Mouse (Mus musculus): Measurements from ENCODE around the gene Gm3415.
"Not testable (repeated sequence)": the region's sequence is repeated elsewhere in the genome, so short reads cannot be mapped to it uniquely, and the experiment has no call there.

Gene Gm3415

DNA sequence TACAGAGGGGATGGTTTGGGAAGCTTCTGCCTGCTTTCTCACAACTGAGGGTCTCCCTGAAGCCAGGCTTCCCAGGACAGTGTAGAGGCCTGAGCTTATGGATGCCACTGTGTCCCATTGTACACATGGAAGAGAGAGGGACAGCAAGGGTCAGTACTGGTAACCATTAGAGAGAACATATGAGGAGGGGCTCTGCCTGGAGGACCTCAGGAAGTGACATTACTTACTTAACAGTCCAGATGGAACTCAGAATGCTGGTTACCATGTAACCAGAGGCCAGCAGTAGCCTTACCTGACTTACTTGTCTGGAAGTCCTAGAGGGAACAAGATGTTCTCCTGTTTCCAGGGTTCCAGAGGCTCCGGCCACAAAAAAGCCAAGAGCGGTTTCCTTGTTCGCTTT lies at the start of gene Gm3415:
Gene Gm3415, plus strand, starts transcription at position 301 of the 400 bp plus-strand sequence.
- DNase-seq (ENCODE audit: low read depth in 1 of 2, low spot score in 2 of 2), result not testable (repeated sequence)

DNA sequence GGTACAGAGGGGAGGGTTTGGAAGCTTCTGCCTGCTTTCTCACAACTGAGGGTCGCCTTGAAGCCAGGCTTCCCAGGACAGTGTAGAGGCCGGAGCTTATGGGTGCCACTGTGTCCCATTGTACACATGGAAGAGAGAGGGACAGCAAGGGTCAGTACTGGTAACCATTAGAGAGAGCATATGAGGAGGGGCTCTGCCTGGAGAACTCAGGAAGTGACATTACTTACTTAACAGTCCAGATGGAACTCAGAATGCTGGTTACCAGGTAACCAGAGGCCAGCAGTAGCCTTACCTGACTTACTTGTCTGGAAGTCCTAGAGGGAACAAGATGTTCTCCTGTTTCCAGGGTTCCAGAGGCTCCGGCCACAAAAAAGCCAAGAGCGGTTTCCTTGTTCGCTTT lies 42.1 kb upstream of the Gm3415 start, which contains the start of gene Gm3402:
Gene Gm3402, plus strand, starts transcription at position 301 of the 400 bp plus-strand sequence.
- not testable (repeated sequence) for DNase-seq (ENCODE audit: low read depth in 1 of 2, low spot score in 2 of 2)

DNA sequence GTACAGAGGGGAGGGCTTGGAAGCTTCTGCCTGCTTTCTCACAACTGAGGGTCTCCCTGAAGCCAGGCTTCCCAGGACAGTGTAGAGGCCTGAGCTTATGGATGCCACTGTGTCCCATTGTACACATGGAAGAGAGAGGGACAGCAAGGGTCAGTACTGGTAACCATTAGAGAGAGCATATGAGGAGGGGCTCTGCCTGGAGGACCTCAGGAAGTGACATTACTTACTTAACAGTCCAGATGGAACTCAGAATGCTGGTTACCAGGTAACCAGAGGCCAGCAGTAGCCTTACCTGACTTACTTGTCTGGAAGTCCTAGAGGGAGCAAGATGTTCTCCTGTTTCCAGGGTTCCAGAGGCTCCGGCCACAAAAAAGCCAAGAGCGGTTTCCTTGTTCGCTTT lies 30.4 kb upstream of the Gm3415 start, which contains the start of gene Gm3404:
Gene Gm3404, plus strand, starts transcription at position 301 of the 400 bp plus-strand sequence.
- DNase-seq (ENCODE audit: low read depth in 1 of 2, low spot score in 2 of 2), result not testable (repeated sequence)

DNA sequence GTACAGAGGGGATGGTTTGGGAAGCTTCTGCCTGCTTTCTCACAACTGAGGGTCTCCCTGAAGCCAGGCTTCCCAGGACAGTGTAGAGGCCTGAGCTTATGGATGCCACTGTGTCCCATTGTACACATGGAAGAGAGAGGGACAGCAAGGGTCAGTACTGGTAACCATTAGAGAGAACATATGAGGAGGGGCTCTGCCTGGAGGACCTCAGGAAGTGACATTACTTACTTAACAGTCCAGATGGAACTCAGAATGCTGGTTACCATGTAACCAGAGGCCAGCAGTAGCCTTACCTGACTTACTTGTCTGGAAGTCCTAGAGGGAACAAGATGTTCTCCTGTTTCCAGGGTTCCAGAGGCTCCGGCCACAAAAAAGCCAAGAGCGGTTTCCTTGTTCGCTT lies 18.6 kb upstream of the Gm3415 start, which contains the start of gene Gm3409:
Gene Gm3409, plus strand, starts transcription at position 301 of the 400 bp plus-strand sequence.
- DNase-seq (ENCODE audit: low read depth in 1 of 2, low spot score in 2 of 2), result not testable (repeated sequence)

DNA sequence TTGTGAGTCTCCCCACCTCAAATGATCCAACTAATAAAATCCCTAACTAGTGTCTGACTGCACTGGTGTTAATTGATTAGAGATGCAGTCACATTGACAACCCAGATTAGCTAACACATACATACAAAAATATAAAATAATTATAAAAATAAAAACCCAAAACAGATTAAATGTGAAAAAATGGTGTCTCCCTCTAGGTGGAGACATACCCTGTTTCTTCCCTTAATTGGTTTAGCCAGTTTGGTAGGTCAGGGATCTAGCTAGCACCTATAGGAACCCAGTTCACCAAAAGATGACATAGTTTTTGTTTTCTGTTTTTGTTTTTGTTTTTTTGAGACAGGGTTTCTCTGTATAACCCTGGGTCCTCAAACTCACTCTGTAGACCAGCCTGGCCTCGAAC lies 8.3 kb downstream of the Gm3415 start:
- no peak for DNase-seq (ENCODE audit: low read depth in 1 of 2, low spot score in 2 of 2)

DNA sequence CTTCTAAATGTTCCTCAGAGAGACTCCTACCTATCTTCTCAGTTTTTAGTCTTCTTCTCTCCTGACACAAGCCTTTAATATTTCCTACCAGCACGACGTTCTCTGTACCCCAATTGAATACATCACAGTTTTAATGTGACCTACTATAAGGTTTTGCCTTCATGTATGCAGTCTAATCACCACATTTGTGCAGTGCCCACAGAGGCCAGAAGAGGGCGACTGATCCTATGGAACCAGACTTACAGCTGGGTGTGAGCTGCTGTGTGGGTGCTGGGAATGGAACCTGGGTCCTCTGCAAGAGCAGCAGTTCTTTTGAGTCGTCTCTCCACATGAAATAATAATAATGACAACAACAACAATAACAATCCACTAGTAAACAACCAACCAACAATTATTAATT lies 11.1 kb downstream of the Gm3415 start:
- DNase-seq (ENCODE audit: low read depth in 1 of 2, low spot score in 2 of 2), result no peak

DNA sequence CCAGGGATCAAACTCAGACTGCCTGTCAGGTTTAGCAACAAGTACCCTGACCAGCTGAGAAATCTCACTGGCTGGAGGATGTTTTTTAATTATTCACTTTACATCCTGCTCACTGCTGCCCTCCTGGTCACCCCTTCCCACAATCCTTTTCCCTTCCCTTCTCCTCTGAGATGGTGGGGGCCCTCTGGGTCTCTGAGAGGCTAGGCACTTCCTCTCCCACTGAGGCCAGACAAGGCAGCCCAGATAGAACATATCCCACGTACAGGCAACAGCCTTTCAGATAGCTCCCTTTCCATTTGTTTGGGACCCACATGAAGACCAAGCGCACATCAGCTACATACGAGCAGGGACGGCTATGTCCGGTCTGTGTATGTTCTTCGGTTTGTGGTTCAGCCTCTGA lies 14.2 kb downstream of the Gm3415 start:
- not testable (repeated sequence) for DNase-seq (ENCODE audit: low read depth in 1 of 2, low spot score in 2 of 2)

DNA sequence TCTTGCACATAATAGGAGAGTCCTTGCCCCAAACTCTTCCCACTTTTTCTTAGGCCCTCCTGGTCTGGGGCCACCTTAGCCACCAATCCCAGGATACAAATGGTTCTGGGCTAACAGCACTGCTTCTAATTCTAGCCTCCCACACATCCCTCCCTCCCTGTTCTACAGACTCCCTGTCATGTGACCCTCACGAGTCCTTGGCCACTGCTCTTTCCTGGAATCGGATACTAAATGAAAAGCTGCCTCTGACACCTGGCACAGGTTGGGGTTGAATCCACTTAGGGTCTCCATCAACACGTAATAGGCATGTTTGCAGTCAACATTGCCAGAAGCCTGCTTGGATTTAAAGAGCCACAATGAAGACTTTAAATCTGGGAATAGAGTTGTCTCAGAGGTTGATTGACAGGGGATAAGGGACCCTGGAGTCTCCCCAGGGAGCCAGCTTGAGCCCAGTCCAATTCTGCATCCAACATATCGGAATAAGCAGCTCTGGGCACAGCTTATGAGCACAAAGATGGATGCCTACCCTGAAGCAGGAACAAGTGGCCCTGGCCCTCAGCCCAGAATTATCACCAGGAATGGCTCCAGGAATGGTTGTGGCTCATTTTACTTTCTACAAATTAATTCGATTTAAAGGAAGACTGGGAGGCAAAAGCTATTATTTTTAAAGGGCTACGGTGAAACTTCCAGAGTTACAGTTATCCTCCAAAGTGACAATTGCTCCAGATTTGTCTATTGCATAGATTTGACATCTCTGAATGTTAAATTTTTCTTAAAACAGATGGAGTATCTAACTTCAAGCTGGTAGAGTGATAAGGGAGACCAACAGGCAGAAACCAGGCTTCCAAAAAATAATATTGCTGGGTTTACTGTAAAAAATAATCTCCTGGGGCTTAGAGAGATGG lies 16.1 kb downstream of the Gm3415 start:
- not testable (repeated sequence) for DNase-seq (ENCODE audit: low read depth in 1 of 2, low spot score in 2 of 2)

DNA sequence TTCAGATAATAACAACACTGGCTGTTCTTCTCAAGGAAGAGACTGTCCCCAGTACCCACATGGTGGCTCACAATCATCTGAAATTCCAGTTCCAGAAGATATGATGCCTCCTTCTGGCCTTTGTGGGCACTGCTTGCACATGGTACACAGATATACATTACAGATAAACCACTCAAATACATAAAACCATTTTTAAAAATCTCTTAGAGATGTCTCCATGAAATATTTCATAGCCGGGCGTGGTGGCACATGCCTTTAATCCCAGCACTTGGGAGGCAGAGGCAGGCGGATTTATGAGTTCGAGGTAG lies 16.8 kb downstream of the Gm3415 start:
- DNase-seq (ENCODE audit: low read depth in 1 of 2, low spot score in 2 of 2), result not testable (repeated sequence)

DNA sequence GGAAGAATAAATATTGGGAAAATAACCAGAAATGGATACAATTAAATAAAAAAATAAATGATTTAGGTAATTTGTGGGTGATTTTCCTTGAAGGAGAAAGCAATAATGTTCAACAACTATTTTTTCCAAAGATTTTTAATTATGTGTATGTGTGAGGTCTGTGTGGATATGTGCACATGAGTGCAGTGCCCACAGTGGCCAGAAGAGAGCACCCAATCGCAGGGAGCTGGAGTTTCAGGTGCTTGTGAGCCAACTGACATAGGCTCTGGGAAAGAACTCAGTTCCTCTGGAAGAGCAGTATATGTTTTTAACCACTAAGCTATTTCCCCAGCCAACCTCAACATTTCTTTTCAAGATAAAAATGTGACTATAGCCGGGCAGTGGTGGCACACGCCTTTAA lies 20.7 kb downstream of the Gm3415 start:
- DNase-seq (ENCODE audit: low read depth in 1 of 2, low spot score in 2 of 2), result no peak

DNA sequence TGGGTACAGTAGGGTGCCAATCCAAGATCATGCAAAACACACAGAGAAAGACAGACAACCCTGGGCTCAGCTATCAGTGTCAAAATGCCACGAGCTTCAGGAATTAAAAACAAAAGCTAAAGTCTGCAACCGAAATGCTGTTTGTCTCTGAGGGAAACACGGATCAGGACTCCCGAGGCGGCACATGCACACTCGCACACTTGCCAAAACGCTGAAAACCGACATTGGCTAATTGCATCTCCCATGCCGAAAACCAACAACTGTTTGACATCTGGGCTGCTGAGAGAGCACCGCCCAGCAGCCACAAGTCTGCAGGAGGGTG lies 28.2 kb downstream of the Gm3415 start:
- no peak for DNase-seq (ENCODE audit: low read depth in 1 of 2, low spot score in 2 of 2)

DNA sequence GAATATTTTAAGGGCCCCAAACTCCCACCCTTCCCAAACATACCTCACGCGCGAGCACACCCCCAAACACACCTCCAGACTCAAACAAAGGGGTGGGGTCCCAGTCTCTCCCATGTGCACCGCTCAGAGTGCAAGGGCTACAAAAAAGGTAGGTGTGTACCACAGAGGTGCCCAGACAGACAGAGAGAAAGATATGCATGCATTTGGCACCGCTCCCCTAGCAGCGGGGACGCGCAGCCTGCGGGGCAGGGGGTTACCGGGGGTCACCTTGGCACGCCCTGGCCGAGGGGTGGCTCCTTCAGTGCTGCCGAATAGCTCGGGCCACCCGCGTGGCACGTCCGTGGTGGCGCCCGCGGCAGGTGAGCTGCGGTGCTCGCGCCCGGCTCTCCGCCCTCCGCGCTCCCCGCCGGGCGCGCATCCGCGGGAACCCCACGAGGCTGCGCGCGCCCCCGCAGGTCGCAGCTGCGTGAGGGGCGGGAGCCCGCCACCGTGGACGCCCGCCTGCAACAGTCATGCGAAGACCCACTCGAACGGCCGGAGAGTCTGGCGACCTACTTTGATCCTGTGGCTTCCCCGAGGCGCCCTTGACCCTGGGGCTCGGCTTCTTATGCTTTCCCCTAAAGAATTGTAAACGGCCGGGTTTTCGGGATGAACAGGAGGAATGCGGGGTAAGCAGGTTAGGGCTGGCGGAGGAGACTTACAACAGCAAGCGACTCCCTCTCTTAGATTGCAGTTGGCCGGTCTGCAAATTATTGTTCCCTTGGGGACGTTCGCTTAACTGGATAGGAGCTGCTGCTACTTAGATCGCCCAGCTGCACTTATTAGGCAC lies 28.8 kb downstream of the Gm3415 start, which contains the start of gene Gpr12:
Gene Gpr12, minus strand, starts transcription at position 762 of the 829 bp plus-strand sequence.
- DNase-seq (ENCODE audit: low read depth in 1 of 2, low spot score in 2 of 2), result no peak

DNA sequence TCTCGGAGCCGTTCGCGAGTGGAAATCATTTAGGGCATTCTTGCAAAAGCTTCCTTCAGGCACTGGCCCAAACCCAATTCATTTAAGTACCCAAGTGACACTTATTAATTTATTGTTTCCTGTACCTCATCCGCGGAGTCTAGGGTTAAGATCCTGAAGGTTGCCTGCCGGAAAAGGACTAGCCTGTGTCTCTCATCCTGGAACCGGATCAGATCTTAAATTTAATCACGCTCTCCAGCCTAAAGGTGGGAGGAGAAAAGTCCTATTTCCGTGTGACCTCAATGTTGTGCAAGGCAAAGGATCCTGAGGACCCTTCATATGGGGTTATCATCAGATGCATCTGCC lies 29.3 kb downstream of the Gm3415 start:
- DNase-seq (ENCODE audit: low read depth in 1 of 2, low spot score in 2 of 2), result no peak

DNA sequence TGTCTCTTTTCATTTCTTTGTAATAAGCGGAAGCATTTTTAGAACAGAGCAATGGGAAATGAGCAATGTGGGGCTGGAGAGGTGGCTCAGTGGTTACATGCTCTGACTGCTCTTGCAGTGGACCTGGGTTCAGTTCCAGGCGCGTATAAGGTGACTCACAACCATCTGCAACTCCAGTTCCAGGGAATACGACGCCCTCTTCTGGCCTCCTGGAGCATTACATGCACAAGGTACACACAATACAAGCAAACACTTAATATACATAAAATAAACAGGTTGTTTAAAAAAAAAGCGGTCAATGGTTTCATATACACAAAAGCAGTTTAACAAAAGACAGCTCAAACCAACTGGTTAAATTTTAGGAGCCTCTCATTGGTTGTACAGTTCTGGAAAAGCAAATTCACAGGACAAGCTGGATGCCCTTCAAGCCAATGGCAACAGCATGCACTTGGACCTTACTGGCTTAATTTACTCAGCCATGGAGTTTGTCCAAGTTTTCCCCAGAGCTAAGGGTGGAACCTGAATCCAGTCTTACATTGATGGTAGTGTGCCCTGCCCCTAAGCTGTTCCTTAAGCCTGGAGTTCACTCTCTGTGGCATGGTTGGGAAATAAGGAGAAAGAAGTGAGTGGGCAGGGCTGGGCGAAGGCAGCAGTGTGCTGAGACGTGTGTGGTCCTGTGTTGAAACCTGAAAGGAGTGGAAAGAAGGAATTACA lies 30.6 kb downstream of the Gm3415 start:
- DNase-seq (ENCODE audit: low read depth in 1 of 2, low spot score in 2 of 2), result no peak

DNA sequence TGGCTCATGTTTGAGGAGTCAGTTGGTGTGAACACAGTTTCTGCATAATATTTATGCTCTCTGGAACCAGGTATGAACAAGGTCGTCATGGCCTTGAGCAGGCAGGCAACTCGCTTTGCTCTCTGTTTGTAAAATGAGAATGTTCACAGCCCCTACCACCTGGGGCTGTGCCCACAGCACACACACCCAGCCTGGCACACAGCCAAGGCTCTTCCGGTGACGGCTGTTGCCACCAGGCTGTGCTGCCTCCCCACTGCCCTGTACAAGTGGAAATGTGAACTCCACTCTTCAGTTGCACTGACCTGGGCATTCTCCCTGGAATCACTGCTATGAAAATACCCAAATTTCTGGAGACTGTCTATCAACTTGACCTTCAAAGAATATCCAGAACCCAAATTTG lies 35.1 kb downstream of the Gm3415 start:
- DNase-seq (ENCODE audit: low read depth in 1 of 2, low spot score in 2 of 2), result no peak

DNA sequence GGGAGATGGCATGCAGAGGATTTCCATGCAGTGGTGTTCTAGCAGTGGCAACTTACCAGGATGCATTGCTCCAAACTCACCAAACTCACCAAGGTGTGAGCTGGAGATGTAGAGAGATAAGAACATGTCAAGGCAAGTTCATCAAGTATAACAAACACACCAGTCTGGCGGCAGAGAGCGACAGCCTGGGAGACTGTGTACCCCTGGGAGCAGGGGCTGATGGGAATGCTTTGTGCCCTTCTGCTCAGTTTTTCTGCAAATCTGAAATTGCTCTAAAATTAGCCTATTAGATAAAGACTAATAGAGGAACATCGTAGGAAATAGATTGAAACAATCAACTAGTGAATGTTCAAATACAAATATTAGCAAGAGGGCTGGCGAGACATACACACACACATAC lies 35.7 kb downstream of the Gm3415 start:
- no peak for DNase-seq (ENCODE audit: low read depth in 1 of 2, low spot score in 2 of 2)

DNA sequence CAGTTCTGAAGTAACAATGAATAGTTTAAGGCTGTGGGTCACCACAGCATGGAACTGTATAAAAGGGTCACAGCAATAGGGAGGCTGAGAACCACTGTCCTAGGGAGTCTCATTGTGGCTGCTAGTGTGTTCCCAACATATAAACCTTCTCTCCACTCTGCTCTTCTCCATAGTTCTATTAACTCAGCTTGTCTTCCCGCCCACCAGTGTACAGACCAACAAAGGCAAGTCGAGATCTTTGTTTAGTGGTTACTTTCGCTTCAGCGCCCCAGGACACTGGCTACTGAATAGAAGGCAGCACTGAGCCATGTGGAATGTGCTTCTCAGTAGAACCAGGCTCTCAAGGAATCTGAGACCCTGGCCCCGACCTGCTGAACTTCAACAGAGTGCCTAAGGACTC lies 36.6 kb downstream of the Gm3415 start:
- DNase-seq (ENCODE audit: low read depth in 1 of 2, low spot score in 2 of 2), result no peak

DNA sequence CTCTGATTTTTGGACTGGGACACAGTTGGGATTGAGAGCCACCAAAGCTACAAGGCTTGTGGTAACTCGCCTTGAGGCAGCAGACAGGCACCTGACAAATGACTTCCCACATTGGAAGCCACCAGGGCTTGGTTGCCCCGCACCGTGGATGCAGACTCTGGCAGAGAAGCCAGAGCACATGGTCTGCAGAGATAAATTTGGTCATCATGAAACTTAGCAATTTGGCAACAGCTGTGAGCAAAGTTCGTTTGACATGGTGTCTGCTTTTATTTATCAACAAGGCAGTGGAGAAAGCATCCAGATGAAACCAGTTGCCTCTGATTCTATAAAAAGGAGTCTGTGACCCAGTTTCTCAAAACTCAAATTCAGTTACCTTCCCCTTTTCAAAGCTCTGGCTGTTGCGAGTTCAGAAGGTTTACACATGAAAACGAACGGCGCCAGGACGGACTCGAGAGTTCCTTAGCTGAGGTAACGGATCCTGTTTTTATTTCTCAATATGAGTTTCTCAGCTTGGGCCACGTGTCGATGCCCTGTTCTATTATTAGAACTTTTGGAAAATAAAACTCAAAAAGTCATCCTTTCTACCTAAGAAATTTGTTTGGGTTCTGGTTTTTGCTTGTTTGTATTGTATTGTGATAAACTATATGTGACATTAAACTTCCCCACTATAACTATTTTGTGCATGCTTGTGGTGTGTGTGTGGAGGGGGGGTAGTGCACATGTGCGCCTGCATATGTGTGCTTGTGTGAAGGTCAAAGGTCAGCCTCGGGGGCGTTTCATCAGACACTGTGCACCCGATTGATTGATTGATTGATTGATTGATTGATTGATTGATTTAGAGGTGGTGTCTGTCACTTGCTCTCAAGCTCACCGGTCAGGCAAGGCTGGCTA lies 40.9 kb downstream of the Gm3415 start:
- DNase-seq (ENCODE audit: low read depth in 1 of 2, low spot score in 2 of 2), result no peak

DNA sequence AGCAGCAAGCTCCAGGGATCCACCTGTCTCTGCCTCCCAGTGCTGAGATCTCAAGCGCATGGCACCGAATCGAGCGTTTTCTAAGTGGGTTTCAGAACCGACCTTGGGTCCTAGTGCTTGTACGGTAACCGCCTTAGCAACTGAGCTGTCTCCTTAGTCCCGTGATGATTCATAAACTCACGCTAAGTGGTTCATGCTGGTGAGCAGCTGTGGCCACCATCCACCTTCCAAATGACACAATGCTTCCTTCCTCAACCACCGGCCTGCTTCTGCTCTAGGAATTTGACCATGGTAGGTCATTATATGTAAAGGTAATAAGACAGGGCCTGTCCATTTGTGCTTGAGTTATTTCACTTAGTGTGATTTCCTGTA lies 41.6 kb downstream of the Gm3415 start:
- no peak for DNase-seq (ENCODE audit: low read depth in 1 of 2, low spot score in 2 of 2)
